Mouse (Mus musculus) neural tube, embryonic 14.5 days (tissue): ENCODE results near the gene Ndel1. TPM values are rescaled to one million over a fixed set of nuclear protein-coding genes. Genes with fewer than 3 reads are reported as not detected.

Source experiments
- ATAC-seq: fragments of 200-750 bp; cut with Nextera tagmentation; 2 replicates; pipeline ENCODE4 v1.8.0; 2017; ENCODE audit warnings: low read depth, mild to moderate bottlenecking, moderate TSS enrichment, moderate library complexity
- H3K27ac ChIP-seq: fragments of 300-500 bp; sonication (generic); 2 replicates; pipeline ENCODE4 v1.5.1; 2014; ENCODE audit warnings: low read depth, mild to moderate bottlenecking, control low read depth, low read length, moderate library complexity, mixed read lengths
- H3K27me3 ChIP-seq: fragments of 300-500 bp; sonication (generic); 2 replicates; pipeline ENCODE4 v1.6.1; 2014; ENCODE audit warnings: low read length; ENCODE audit not compliant: control insufficient read depth, insufficient read depth
- H3K36me3 ChIP-seq: fragments of 300-500 bp; sonication (generic); 2 replicates; pipeline ENCODE4 v1.6.1; 2014; ENCODE audit warnings: low read length, mixed read lengths; ENCODE audit not compliant: control insufficient read depth, insufficient read depth
- H3K4me1 ChIP-seq: fragments of 300-500 bp; sonication (generic); 2 replicates; pipeline ENCODE4 v1.6.1; 2014; ENCODE audit warnings: low read length; ENCODE audit not compliant: control insufficient read depth, insufficient read depth
- H3K4me2 ChIP-seq: fragments of 300-500 bp; sonication (generic); 2 replicates; pipeline ENCODE4 v1.6.1; 2014; ENCODE audit warnings: mild to moderate bottlenecking, low read depth, low read length, control low read depth
- H3K4me3 ChIP-seq: fragments of 300-500 bp; sonication (generic); 2 replicates; pipeline ENCODE4 v1.5.1; 2014; ENCODE audit warnings: low read depth, low read length, control low read depth, mixed read lengths
- H3K9ac ChIP-seq: fragments of 300-500 bp; sonication (generic); replicated peaks from 2 replicates; pipeline ENCODE4 v1.6.1; 2014; ENCODE audit warnings: low read depth, mild to moderate bottlenecking, control low read depth, low read length, mixed read lengths
- H3K9me3 ChIP-seq: fragments of 300-500 bp; sonication (generic); 2 replicates; pipeline ENCODE4 v1.6.1; 2016; ENCODE audit warnings: low read length; ENCODE audit not compliant: control insufficient read depth
- WGBS: fragments of 180-500 bp; shearing (Covaris S2); extraction: QIAGEN DNeasy Blood & Tissue Kit; methylation state at CpG from one replicate; pipeline ENCODE4 v1.1.7; 2014; 5-methylcytosine and 5-hydroxymethylcytosine counted together
- polyA plus RNA-seq: library from polyadenylated mRNA; unstranded; fragments of >200 nt; fragmentation: Nextera tagmentation; extraction: Ambion mirVana; gene quantifications from 2 replicates; pipeline ENCODE4 v1.2.1, GENCODE M21; 2014

Gene Ndel1
- polyA plus RNA-seq, 1 experiment from 2014 or later: 96.3 TPM

GRCm38 (mm10) chr11:68904375-68905137 is 32.9 kb upstream of the Ndel1 start:
- H3K4me2 ChIP-seq: no peak overlapping the region
- no peaks in the 10 kb centered on the region for H3K27me3 ChIP-seq
- peaks cover 7% of the 10 kb centered on the region for H3K4me1 ChIP-seq
- no peak for ATAC-seq
- no peak overlapping the region for H3K9ac ChIP-seq
- no peak overlapping the region for H3K27ac ChIP-seq
- WGBS: 83% methylated on average over 8 of the region's 8 CpGs
- H3K9me3 ChIP-seq: no peaks in the 10 kb centered on the region
- peaks cover 41% of the 10 kb centered on the region for H3K36me3 ChIP-seq
- no peak overlapping the region for H3K4me3 ChIP-seq

- no peak overlapping the region for H3K9ac ChIP-seq
- no peak for ATAC-seq
- H3K27me3 ChIP-seq: no peaks in the 10 kb centered on the region
- no peak overlapping the region for H3K4me3 ChIP-seq
- WGBS: 91% methylated on average over 2 of the region's 2 CpGs
- peaks cover 41% of the 10 kb centered on the region for H3K36me3 ChIP-seq
- H3K4me2 ChIP-seq: no peak overlapping the region
- peaks cover 7% of the 10 kb centered on the region for H3K4me1 ChIP-seq
- no peaks in the 10 kb centered on the region for H3K9me3 ChIP-seq
- no peak overlapping the region for H3K27ac ChIP-seq
These were observed 32.1 kb upstream of the Ndel1 start for GRCm38 (mm10) chr11:68903775-68904174.

GRCm38 (mm10) chr11:68902823-68903222 is 31.2 kb upstream of the Ndel1 start:
- no peak for ATAC-seq
- Histone ChIP-seq H3K9me3 (no peaks in the 10 kb centered on the region), H3K4me2 (peak overlapping the region; percentile 62), H3K36me3 (peaks cover 41% of the 10 kb centered on the region), H3K27ac (no peak overlapping the region), H3K4me3 (peak overlapping the region; percentile 72), H3K9ac (peak overlapping the region; percentile 76; the same call in 1 of the 2 replicates), H3K27me3 (no peaks in the 10 kb centered on the region), H3K4me1 (peaks cover 7% of the 10 kb centered on the region)
- WGBS: 87% methylated on average over 5 of the region's 5 CpGs

- Histone ChIP-seq H3K36me3 (peaks cover 41% of the 10 kb centered on the region), H3K4me2 (peak overlapping the region; percentile 62), H3K9me3 (no peaks in the 10 kb centered on the region), H3K4me1 (peaks cover 7% of the 10 kb centered on the region), H3K27ac (no peak overlapping the region), H3K9ac (peak overlapping the region; percentile 76), H3K27me3 (no peaks in the 10 kb centered on the region), H3K4me3 (peak overlapping the region; percentile 72)
- no peak for ATAC-seq
- 2% methylated on average over 11 of the region's 11 CpGs for WGBS
These were observed 30.7 kb upstream of the Ndel1 start for GRCm38 (mm10) chr11:68902367-68902766.

- no peak for ATAC-seq
- H3K4me3 ChIP-seq: peak overlapping the region; percentile 72
- peak overlapping the region; percentile 62 for H3K4me2 ChIP-seq
- no peaks in the 10 kb centered on the region for H3K27me3 ChIP-seq
- no peaks in the 10 kb centered on the region for H3K9me3 ChIP-seq
- H3K9ac ChIP-seq: peak overlapping the region; percentile 76
- peaks cover 41% of the 10 kb centered on the region for H3K36me3 ChIP-seq
- peak overlapping the region; percentile 83 for H3K27ac ChIP-seq
- WGBS: under 1% methylated on average over 10 of the region's 10 CpGs
- peaks cover 7% of the 10 kb centered on the region for H3K4me1 ChIP-seq
These were observed 30.3 kb upstream of the Ndel1 start for GRCm38 (mm10) chr11:68902047-68902364.

GRCm38 (mm10) chr11:68901351-68902046 is 29.8 kb upstream of the Ndel1 start, which contains the start of gene Rpl26:
TSS of gene Rpl26 (plus strand) at chr11:68901583.
- under 1% methylated on average over 52 of the region's 52 CpGs for WGBS
- Histone ChIP-seq H3K9me3 (no peaks in the 10 kb centered on the region), H3K4me1 (peaks cover 7% of the 10 kb centered on the region), H3K9ac (peak within 1 kb of the TSS; percentile 76), H3K27ac (peak within 1 kb of the TSS; percentile 83), H3K4me2 (peak within 1 kb of the TSS; percentile 63), H3K4me3 (peak within 1 kb of the TSS; percentile 72), H3K27me3 (no peaks in the 10 kb centered on the region), H3K36me3 (peaks cover 36% of the 10 kb centered on the region)
- ATAC-seq: peak; percentile 90

GRCm38 (mm10) chr11:68900519-68901350 is 29.1 kb upstream of the Ndel1 start:
- Histone ChIP-seq H3K27ac (no peak overlapping the region), H3K9me3 (no peaks in the 10 kb centered on the region), H3K9ac (peak overlapping the region; percentile 51), H3K36me3 (peaks cover 28% of the 10 kb centered on the region), H3K4me2 (peak overlapping the region; percentile 63), H3K27me3 (no peaks in the 10 kb centered on the region), H3K4me3 (peak overlapping the region; percentile 72), H3K4me1 (peaks cover 7% of the 10 kb centered on the region)
- peak; percentile 39 for ATAC-seq
- WGBS: 28% methylated on average over 31 of the region's 31 CpGs

- Histone ChIP-seq H3K4me2 (no peak overlapping the region), H3K4me3 (no peak overlapping the region), H3K36me3 (peaks cover 19% of the 10 kb centered on the region), H3K27ac (no peak overlapping the region), H3K9me3 (no peaks in the 10 kb centered on the region), H3K9ac (no peak overlapping the region), H3K27me3 (no peaks in the 10 kb centered on the region), H3K4me1 (peaks cover 7% of the 10 kb centered on the region)
- no peak for ATAC-seq
- 89% methylated on average over 8 of the region's 8 CpGs for WGBS
These were observed 28.2 kb upstream of the Ndel1 start for GRCm38 (mm10) chr11:68899815-68900214.
